Mouse (Mus musculus): ENCODE results near the gene Echdc2.
"Not testable (repeated sequence)": the region's sequence is repeated elsewhere in the genome, so short reads cannot be mapped to it uniquely, and the experiment has no call there.

Gene Echdc2

GRCm38 (mm10) chr4:108165152-108165895 is at the start of gene Echdc2:
Echdc2 (plus strand) TSS chr4:108165437.
- DNase-seq = peak; percentile 17 to 35

GRCm38 (mm10) chr4:108116466-108116865 is 48.8 kb upstream of the Echdc2 start:
- no peak for DNase-seq

- DNase-seq = peak in 1 of 2 experiments; percentile 5
These were observed 47.7 kb upstream of the Echdc2 start for GRCm38 (mm10) chr4:108117488-108117887.

- DNase-seq = peak; percentile 94 to 96
These were observed 47.0 kb upstream of the Echdc2 start for GRCm38 (mm10) chr4:108117924-108118876.

GRCm38 (mm10) chr4:108124104-108124503 is 41.1 kb upstream of the Echdc2 start:
- no peak for DNase-seq

GRCm38 (mm10) chr4:108126260-108126659 is 39.0 kb upstream of the Echdc2 start:
- DNase-seq = no peak

GRCm38 (mm10) chr4:108127516-108127915 is 37.7 kb upstream of the Echdc2 start:
- DNase-seq = no peak

GRCm38 (mm10) chr4:108128339-108128738 is 36.9 kb upstream of the Echdc2 start:
- no peak for DNase-seq

- DNase-seq = no peak
These were observed 34.8 kb upstream of the Echdc2 start for GRCm38 (mm10) chr4:108130452-108130851.

GRCm38 (mm10) chr4:108136938-108137337 is 28.3 kb upstream of the Echdc2 start:
- DNase-seq = no peak

GRCm38 (mm10) chr4:108143178-108143577 is 22.1 kb upstream of the Echdc2 start:
- DNase-seq = not testable (repeated sequence)

GRCm38 (mm10) chr4:108143778-108144177 is 21.5 kb upstream of the Echdc2 start:
- DNase-seq = no peak

GRCm38 (mm10) chr4:108144880-108145279 is 20.4 kb upstream of the Echdc2 start, which contains the start of gene Scp2:
Scp2 (minus strand) TSS chr4:108144998.
- no peak for DNase-seq

GRCm38 (mm10) chr4:108145554-108145953 is 19.7 kb upstream of the Echdc2 start:
- not testable (repeated sequence) for DNase-seq

GRCm38 (mm10) chr4:108155141-108155540 is 10.1 kb upstream of the Echdc2 start:
- DNase-seq = not testable (repeated sequence)

- no peak for DNase-seq
These were observed 3.3 kb upstream of the Echdc2 start for GRCm38 (mm10) chr4:108161936-108162335.

GRCm38 (mm10) chr4:108163291-108163690 is 1.9 kb upstream of the Echdc2 start:
- DNase-seq = no peak

GRCm38 (mm10) chr4:108166874-108167273 is 1.6 kb downstream of the Echdc2 start:
- DNase-seq = no peak

- DNase-seq = no peak
These were observed 2.8 kb downstream of the Echdc2 start for GRCm38 (mm10) chr4:108168056-108168455.

- DNase-seq = no peak
These were observed 17.0 kb downstream of the Echdc2 start for GRCm38 (mm10) chr4:108182278-108182677.

- no peak for DNase-seq
These were observed 27.6 kb downstream of the Echdc2 start for GRCm38 (mm10) chr4:108192821-108193323.

- no peak for DNase-seq
These were observed 31.1 kb downstream of the Echdc2 start for GRCm38 (mm10) chr4:108196277-108196855.

GRCm38 (mm10) chr4:108199236-108199635 is 34.0 kb downstream of the Echdc2 start:
- no peak for DNase-seq
